Mouse (Mus musculus): Measurements from ENCODE around the gene Gm44502.

- no peak for TF ChIP-seq GATA1 (IDR thresholded peaks at IDR 0.05; ENCODE audit: low read length)
- TF ChIP-seq TAL1 (IDR thresholded peaks at IDR 0.05; ENCODE audit: low read length): no peak
These were observed 25.4 kb upstream of the Gm44502 start for GRCm38 (mm10) chr15:89454857-89455256.
